Mouse (Mus musculus): ENCODE results near the gene Tas2r103. TPM values are rescaled to one million over a fixed set of nuclear protein-coding genes. Genes with fewer than 3 reads are reported as not detected.

Tas2r103 gene
- not detected in 2 replicates for polyA plus RNA-seq (2016; fragmentation: Nextera tagmentation; extraction: Ambion mirVana)

DNA sequence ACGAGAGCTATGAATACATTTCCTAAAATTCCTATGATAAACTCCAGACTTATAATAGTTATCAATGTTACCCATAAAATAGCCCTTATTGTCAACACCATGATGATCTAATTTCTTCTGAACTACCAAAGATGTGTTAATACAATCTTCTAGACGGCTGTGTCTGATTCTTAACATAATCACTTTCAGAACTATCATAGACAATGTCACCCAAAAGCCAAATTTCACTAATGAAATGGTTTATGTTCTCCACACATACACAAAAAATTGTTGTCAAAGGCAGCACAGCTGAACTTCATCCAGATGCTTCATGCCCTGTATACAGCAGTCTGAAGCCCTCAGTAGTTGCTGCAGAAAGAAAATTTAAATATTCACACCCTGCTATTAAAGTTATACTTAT is at the start of gene Tas2r103:
Tas2r103 (minus strand) TSS at position 101 of the 400 bp plus-strand sequence.
- Histone ChIP-seq H3K4me1 (no peaks in the 10 kb centered on the region), H3K36me3 (no peaks in the 10 kb centered on the region), H3K4me3 (no peak within 1 kb of the TSS), H3K27me3 (ENCODE audit: insufficient read depth, poor library complexity, severe bottlenecking) (no peaks in the 10 kb centered on the region), H3K9me3 (no peaks in the 10 kb centered on the region), H3K27ac (no peak within 1 kb of the TSS)
- DNase-seq (ENCODE audit: low spot score): no peak
- WGBS: 80% methylated on average over 2 of the region's 2 CpGs

DNA sequence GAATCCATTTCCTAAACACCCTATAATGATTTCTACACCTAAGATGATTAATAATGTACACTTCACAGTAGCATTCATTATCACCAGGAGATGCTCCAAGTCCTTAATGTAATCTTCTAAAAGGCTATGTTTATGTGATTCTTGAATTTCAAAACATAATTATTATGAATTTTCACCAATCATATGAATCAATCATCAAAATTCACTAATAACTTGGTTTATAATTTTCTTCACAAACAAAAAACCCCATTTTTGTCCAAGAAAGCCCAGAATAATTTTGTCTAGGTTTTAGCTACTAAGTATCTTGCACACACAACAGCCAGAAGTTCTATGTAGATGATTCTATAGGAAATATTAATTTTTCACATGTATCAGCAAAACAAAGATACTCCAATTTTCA is 18.8 kb upstream of the Tas2r103 start, which contains the start of gene Tas2r140:
Tas2r140 (minus strand) TSS at position 101 of the 400 bp plus-strand sequence.
- Histone ChIP-seq H3K9me3 (no peaks in the 10 kb centered on the region), H3K36me3 (no peaks in the 10 kb centered on the region), H3K4me1 (no peaks in the 10 kb centered on the region), H3K27me3 (ENCODE audit: insufficient read depth, poor library complexity, severe bottlenecking) (no peaks in the 10 kb centered on the region), H3K4me3 (no peak within 1 kb of the TSS), H3K27ac (no peak within 1 kb of the TSS)
- no peak for DNase-seq (ENCODE audit: low spot score)

Other genes with a start within 250 kb of the Tas2r103 start
- gene Tas2r117, start 234.3 kb downstream of the Tas2r103 start, polyA plus RNA-seq (2016; fragmentation: Nextera tagmentation; extraction: Ambion mirVana): not detected in 2 replicates
- gene Tas2r123, start 190.0 kb downstream of the Tas2r103 start, polyA plus RNA-seq (2016; fragmentation: Nextera tagmentation; extraction: Ambion mirVana): not detected in 2 replicates
- not detected in 2 replicates for gene Tas2r116, start 181.7 kb downstream of the Tas2r103 start, polyA plus RNA-seq (2016; fragmentation: Nextera tagmentation; extraction: Ambion mirVana)
- gene Tas2r110, start 169.1 kb downstream of the Tas2r103 start, polyA plus RNA-seq (2016; fragmentation: Nextera tagmentation; extraction: Ambion mirVana): not detected in 2 replicates
- not detected in 2 replicates for gene Tas2r113, start 144.1 kb downstream of the Tas2r103 start, polyA plus RNA-seq (2016; fragmentation: Nextera tagmentation; extraction: Ambion mirVana)
- not detected in 2 replicates for gene Tas2r125, start 127.5 kb downstream of the Tas2r103 start, polyA plus RNA-seq (2016; fragmentation: Nextera tagmentation; extraction: Ambion mirVana)
- not detected in 2 replicates for gene Tas2r129, start 86.0 kb downstream of the Tas2r103 start, polyA plus RNA-seq (2016; fragmentation: Nextera tagmentation; extraction: Ambion mirVana)
- gene Tas2r131, start 79.2 kb downstream of the Tas2r103 start, polyA plus RNA-seq (2016; fragmentation: Nextera tagmentation; extraction: Ambion mirVana): not detected in 2 replicates
- gene Tas2r109, start 56.1 kb downstream of the Tas2r103 start, polyA plus RNA-seq (2016; fragmentation: Nextera tagmentation; extraction: Ambion mirVana): not detected in 2 replicates
- not detected in 2 replicates for gene Tas2r140, start 18.7 kb upstream of the Tas2r103 start, polyA plus RNA-seq (2016; fragmentation: Nextera tagmentation; extraction: Ambion mirVana)
- gene Smim10l1, start 67.8 kb upstream of the Tas2r103 start, polyA plus RNA-seq (2016; fragmentation: Nextera tagmentation; extraction: Ambion mirVana): 48.1 and 60.1 TPM in 2 replicates

Data from heart, embryonic 10.5 days (tissue).